10 mouse cellular contexts compared by ENCODE assay signal in the genomic region with DNA sequence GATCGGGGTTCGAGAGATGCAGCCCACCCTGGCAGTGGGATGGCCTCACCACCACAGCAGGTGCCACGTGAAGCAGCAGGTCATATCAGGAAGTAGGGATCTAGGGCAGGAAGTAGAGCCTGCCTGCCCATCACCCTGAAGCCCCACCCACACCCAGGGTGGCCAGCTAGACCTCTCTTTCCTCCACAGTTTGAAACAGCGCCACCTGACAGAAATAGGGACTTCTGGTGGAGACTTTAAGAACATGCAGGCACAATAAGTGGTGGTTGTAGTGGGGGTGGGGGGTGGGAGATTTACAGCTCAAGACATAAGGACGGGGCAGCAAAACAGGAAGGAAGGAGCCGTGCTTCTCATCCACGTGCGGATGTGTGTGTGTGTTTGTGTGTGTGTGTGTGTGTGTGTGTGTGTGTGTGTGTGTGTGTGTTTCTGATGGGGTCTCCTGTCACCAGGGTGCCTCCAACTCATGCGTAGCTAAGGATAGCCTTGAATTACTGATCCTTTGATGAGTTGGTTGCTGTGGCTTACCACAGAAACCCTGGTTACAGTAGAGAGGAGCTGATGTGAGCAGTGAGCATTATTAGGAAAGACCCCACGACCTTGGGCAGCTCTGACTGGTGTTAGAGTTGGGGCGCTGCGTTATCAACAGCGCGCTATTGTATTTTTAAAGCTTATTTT. TPM values are rescaled to one million over a fixed set of nuclear protein-coding genes. Genes with fewer than 3 reads are reported as not detected.
A peak's percentile ranks its signal among the peaks of the same experiment; 100 is the strongest.
DNase-seq lines count a peak whose midpoint lies in the region; ATAC-seq lines count a peak whose summit lies in the region.
"Had no signal": no experiment of that assay in that cellular context is flagged by ENCODE, and none has a peak within 500 bp of the region (broad histone marks: within the 10 kb centered on the region; RNA-seq: fewer than 3 reads in every experiment).

No protein-coding gene starts in this region.

- DNase-seq in neural tube, embryonic 11.5 days (ENCODE audit: low spot score): no peak
- DNase-seq in neural tube, embryonic 10.5 days (ENCODE audit: extremely low spot score, low spot score): no peak
- peak; percentile 22 for DNase-seq in embryonic facial prominence, embryonic 10.5 days (ENCODE audit: low spot score)
- no peak for DNase-seq in cerebellum, adult 11-12 months
- no peak for DNase-seq in Muller cell, postnatal 12 days (ENCODE audit: inconsistent ontology term)
- DNase-seq in layer of hippocampus, adult 18-20 months (ENCODE audit: low spot score in 2 of 2): no peak

- 63% methylated on average over 14 of the region's 14 CpGs for WGBS in neural tube, embryonic 11.5 days
- WGBS in embryonic facial prominence, embryonic 10.5 days: 59% methylated on average over 14 of the region's 14 CpGs
- 65% methylated on average over 14 of the region's 14 CpGs for WGBS in forebrain, embryonic 16.5 days

- H3K4me2 ChIP-seq in neural tube, embryonic 11.5 days (ENCODE audit: low read depth): no peak overlapping the region; the same call in 1 of the 2 replicates
- H3K4me2 ChIP-seq in forebrain, embryonic 16.5 days (ENCODE audit: low read length): no peak overlapping the region
- H3K4me2 ChIP-seq: embryonic facial prominence, embryonic 13.5 days; stomach, embryonic 15.5 days had no signal

- H3K9me3 ChIP-seq in neural tube, embryonic 11.5 days (ENCODE audit: control insufficient read depth, low read length): no peaks in the 10 kb centered on the region
- H3K9me3 ChIP-seq in embryonic facial prominence, embryonic 10.5 days: no peaks in the 10 kb centered on the region
- no peaks in the 10 kb centered on the region for H3K9me3 ChIP-seq in megakaryocyte, embryonic 14.5 days
- H3K9me3 ChIP-seq in forebrain, embryonic 16.5 days (ENCODE audit: control insufficient read depth, low read length): no peaks in the 10 kb centered on the region
- H3K9me3 ChIP-seq: embryonic facial prominence, embryonic 13.5 days; stomach, embryonic 15.5 days had no signal

- H3K27me3 ChIP-seq in neural tube, embryonic 11.5 days (ENCODE audit: control insufficient read depth, insufficient read depth, low read length): no peaks in the 10 kb centered on the region
- H3K27me3 ChIP-seq in embryonic facial prominence, embryonic 10.5 days (replicated peaks; ENCODE audit: low read depth, poor library complexity, severe bottlenecking): peaks cover 3% of the 10 kb centered on the region; the same call in 1 of the 2 replicates
- peaks cover 8% of the 10 kb centered on the region for H3K27me3 ChIP-seq in megakaryocyte, embryonic 14.5 days (replicated peaks)
- H3K27me3 ChIP-seq in forebrain, embryonic 16.5 days (replicated peaks; ENCODE audit: control insufficient read depth, insufficient read depth, low read length): no peaks in the 10 kb centered on the region
- H3K27me3 ChIP-seq: embryonic facial prominence, embryonic 13.5 days; stomach, embryonic 15.5 days had no signal

- no peak overlapping the region for H3K4me3 ChIP-seq in neural tube, embryonic 11.5 days (ENCODE audit: low read depth, low read length)
- no peak overlapping the region for H3K4me3 ChIP-seq in embryonic facial prominence, embryonic 10.5 days
- H3K4me3 ChIP-seq in megakaryocyte, embryonic 14.5 days (replicated peaks): peak overlapping the region; percentile 85
- H3K4me3 ChIP-seq in forebrain, embryonic 16.5 days (replicated peaks; ENCODE audit: low read length): no peak overlapping the region
- H3K4me3 ChIP-seq: embryonic facial prominence, embryonic 13.5 days; stomach, embryonic 15.5 days had no signal

- H3K9ac ChIP-seq in neural tube, embryonic 11.5 days (ENCODE audit: low read length): no peak overlapping the region
- no peak overlapping the region for H3K9ac ChIP-seq in forebrain, embryonic 16.5 days (replicated peaks; ENCODE audit: low read depth, low read length)
- H3K9ac ChIP-seq: embryonic facial prominence, embryonic 13.5 days; stomach, embryonic 15.5 days had no signal

- ATAC-seq in neural tube, embryonic 11.5 days (ENCODE audit: insufficient read depth, low FRiP score, low TSS enrichment): no peak
- no peak for ATAC-seq in forebrain, embryonic 16.5 days

- 0 out of 2 replicates have a peak overlapping the region, but pooled peaks have one; percentile 29 for H3K27ac ChIP-seq in neural tube, embryonic 11.5 days (ENCODE audit: low read depth, low read length)
- no peak overlapping the region for H3K27ac ChIP-seq in embryonic facial prominence, embryonic 10.5 days (replicated peaks)
- no peak overlapping the region for H3K27ac ChIP-seq in forebrain, embryonic 16.5 days (ENCODE audit: low read length)
- H3K27ac ChIP-seq: embryonic facial prominence, embryonic 13.5 days; stomach, embryonic 15.5 days had no signal

- H3K4me1 ChIP-seq in neural tube, embryonic 11.5 days (ENCODE audit: control insufficient read depth, insufficient read depth, low read length): no peaks in the 10 kb centered on the region
- H3K4me1 ChIP-seq in embryonic facial prominence, embryonic 10.5 days: peaks cover 12% of the 10 kb centered on the region
- peaks cover 24% of the 10 kb centered on the region for H3K4me1 ChIP-seq in megakaryocyte, embryonic 14.5 days
- H3K4me1 ChIP-seq in forebrain, embryonic 16.5 days (replicated peaks; ENCODE audit: control insufficient read depth, insufficient read depth, low read length): no peaks in the 10 kb centered on the region

- no peaks in the 10 kb centered on the region for H3K36me3 ChIP-seq in neural tube, embryonic 11.5 days (ENCODE audit: control insufficient read depth, insufficient read depth, low read length)
- no peaks in the 10 kb centered on the region for H3K36me3 ChIP-seq in embryonic facial prominence, embryonic 10.5 days (replicated peaks)
- H3K36me3 ChIP-seq in megakaryocyte, embryonic 14.5 days (replicated peaks; ENCODE audit: low read length): no peaks in the 10 kb centered on the region
- H3K36me3 ChIP-seq in forebrain, embryonic 16.5 days (ENCODE audit: control insufficient read depth, insufficient read depth): no peaks in the 10 kb centered on the region
- H3K36me3 ChIP-seq: embryonic facial prominence, embryonic 13.5 days; stomach, embryonic 15.5 days had no signal

RNA-seq across cellular contexts. Expression of a gene that starts 16.7 kb away (rescaled TPM):
- polyA plus RNA-seq in neural tube, embryonic 11.5 days (2014; fragmentation: Nextera tagmentation; extraction: Ambion mirVana): 8.2 and 8.3 TPM in 2 replicates
- polyA plus RNA-seq in embryonic facial prominence, embryonic 10.5 days (2016; fragmentation: Nextera tagmentation; extraction: Ambion mirVana): 2.8 and 3.3 TPM in 2 replicates
- polyA plus RNA-seq in megakaryocyte, embryonic 14.5 days (2012; ENCODE audit: insufficient read depth, low replicate concordance): 164 and 277 TPM in 2 replicates
- 2.2 and 2.7 TPM in 2 replicates for polyA plus RNA-seq in forebrain, embryonic 16.5 days (2015; fragmentation: Nextera tagmentation; extraction: Ambion mirVana)
- 10 to 100 TPM; 12.1 to 12.9 TPM for total RNA-seq in layer of hippocampus, adult 18-20 months (2021)

RNA-seq across cellular contexts. Expression of a gene that starts 39.2 kb away (rescaled TPM):
- polyA plus RNA-seq in neural tube, embryonic 11.5 days (2014; fragmentation: Nextera tagmentation; extraction: Ambion mirVana): 13.5 and 14.1 TPM in 2 replicates
- polyA plus RNA-seq in embryonic facial prominence, embryonic 10.5 days (2016; fragmentation: Nextera tagmentation; extraction: Ambion mirVana): 20.1 and 20.6 TPM in 2 replicates
- 2.3 and 4.1 TPM in 2 replicates for polyA plus RNA-seq in megakaryocyte, embryonic 14.5 days (2012; ENCODE audit: insufficient read depth, low replicate concordance)
- polyA plus RNA-seq in forebrain, embryonic 16.5 days (2015; fragmentation: Nextera tagmentation; extraction: Ambion mirVana): 17.5 and 19.1 TPM in 2 replicates
- 10 to 100 TPM; 15.2 to 15.5 TPM for total RNA-seq in layer of hippocampus, adult 18-20 months (2021)

RNA-seq across cellular contexts. Expression of a gene that starts 45.0 kb away (rescaled TPM):
- polyA plus RNA-seq in neural tube, embryonic 11.5 days (2014; fragmentation: Nextera tagmentation; extraction: Ambion mirVana): 1.2 and 1.4 TPM in 2 replicates
- 2.3 and 4.0 TPM in 2 replicates for polyA plus RNA-seq in embryonic facial prominence, embryonic 10.5 days (2016; fragmentation: Nextera tagmentation; extraction: Ambion mirVana)
- polyA plus RNA-seq in megakaryocyte, embryonic 14.5 days (2012; ENCODE audit: insufficient read depth, low replicate concordance): 0.17 and 1.3 TPM in 2 replicates
- 0.63 and 0.73 TPM in 2 replicates for polyA plus RNA-seq in forebrain, embryonic 16.5 days (2015; fragmentation: Nextera tagmentation; extraction: Ambion mirVana)
- total RNA-seq in layer of hippocampus, adult 18-20 months (2021): 1 to 10 TPM; 2.1 to 2.4 TPM

Comparison
In these comparisons a context has a peak if more than half of its experiments do, and no peak if none do; other contexts are left out.
1. RNA of a gene that starts 16.7 kb away (polyA plus RNA-seq): 164 to 277 TPM in megakaryocyte, embryonic 14.5 days; 8.2 to 8.3 TPM in neural tube, embryonic 11.5 days, 2.8 to 3.3 TPM in embryonic facial prominence, embryonic 10.5 days and 2.2 to 2.7 TPM in forebrain, embryonic 16.5 days; every median in the first group is over 10 times any median in the second.